Mouse (Mus musculus) adipocyte (in vitro differentiated cells): ENCODE results near the gene Tmtc1.

Experiments used
- DNase-seq: peaks from one replicate; pipeline ENCODE4 v3.0.0-alpha.2; 2016; ENCODE audit warnings: low spot score

The Tmtc1 gene

GRCm38 (mm10) chr6:148241685-148242084, 202.5 kb downstream of the Tmtc1 start:
- no peak for DNase-seq

GRCm38 (mm10) chr6:148239311-148239710, 204.9 kb downstream of the Tmtc1 start:
- no peak for DNase-seq

- no peak for DNase-seq
Observed at GRCm38 (mm10) chr6:148237453-148237852, 206.7 kb downstream of the Tmtc1 start.

GRCm38 (mm10) chr6:148234105-148234828, 209.9 kb downstream of the Tmtc1 start:
- DNase-seq = no peak

- no peak for DNase-seq
Observed at GRCm38 (mm10) chr6:148227542-148227941, 216.6 kb downstream of the Tmtc1 start.

- no peak for DNase-seq
Observed at GRCm38 (mm10) chr6:148222686-148223085, 221.5 kb downstream of the Tmtc1 start.

GRCm38 (mm10) chr6:148218235-148219076, 225.7 kb downstream of the Tmtc1 start:
- no peak for DNase-seq

GRCm38 (mm10) chr6:148216752-148217151, 227.4 kb downstream of the Tmtc1 start:
- no peak for DNase-seq

GRCm38 (mm10) chr6:148214765-148215164, 229.4 kb downstream of the Tmtc1 start:
- DNase-seq = peak; percentile 79

GRCm38 (mm10) chr6:148211897-148212680, 232.1 kb downstream of the Tmtc1 start, which contains the start of gene Ergic2:
Gene Ergic2, minus strand, starts transcription at chr6:148212374.
- peak; percentile 100 for DNase-seq

- peak; percentile 24 for DNase-seq
Observed at GRCm38 (mm10) chr6:148211391-148211876, 232.8 kb downstream of the Tmtc1 start.

- no peak for DNase-seq
Observed at GRCm38 (mm10) chr6:148207522-148207921, 236.7 kb downstream of the Tmtc1 start.

- DNase-seq = no peak
Observed at GRCm38 (mm10) chr6:148205134-148205533, 239.1 kb downstream of the Tmtc1 start.

- DNase-seq = no peak
Observed at GRCm38 (mm10) chr6:148199729-148200128, 244.5 kb downstream of the Tmtc1 start.

GRCm38 (mm10) chr6:148199177-148199576, 245.0 kb downstream of the Tmtc1 start:
- DNase-seq = no peak

GRCm38 (mm10) chr6:148193972-148194701, 250.1 kb downstream of the Tmtc1 start:
- DNase-seq = no peak

- no peak for DNase-seq
Observed at GRCm38 (mm10) chr6:148185694-148186093, 258.5 kb downstream of the Tmtc1 start.
